In genomic region chr19:37466403-37466802, GRCm38 (mm10) we compare ENCODE assay signal across 27 mouse cellular contexts. TPM values are rescaled to one million over a fixed set of nuclear protein-coding genes. Genes with fewer than 3 reads are reported as not detected.
DNase-seq lines count a peak whose midpoint lies in the region; ATAC-seq and TF ChIP-seq lines count a peak whose summit lies in the region.
"Had no signal": no experiment of that assay in that cellular context is flagged by ENCODE, and none has a peak within 500 bp of the region (broad histone marks: within the 10 kb centered on the region; RNA-seq: fewer than 3 reads in every experiment).

No protein-coding gene starts in this region.

- H3K4me3 ChIP-seq in testis, adult 2 months (ENCODE audit: control insufficient read depth, low read depth, low read length), result peak overlapping the region; percentile 80
- H3K4me3 ChIP-seq: heart, adult 2 months; heart, embryonic 13.5 days; kidney, embryonic 15.5 days; liver, embryonic 15.5 days; lung, embryonic 15.5 days; megakaryocyte, embryonic 14.5 days; midbrain, embryonic 12.5 days; neural tube, embryonic 13.5 days had no signal

- no peak overlapping the region for H3K27ac ChIP-seq in testis, adult 2 months (ENCODE audit: control insufficient read depth, insufficient read depth, low read depth, low read length)
- H3K27ac ChIP-seq: heart, adult 2 months; heart, embryonic 13.5 days; hindbrain, embryonic 14.5 days; kidney, embryonic 15.5 days; liver, embryonic 15.5 days; lung, embryonic 15.5 days; midbrain, embryonic 12.5 days; neural tube, embryonic 13.5 days had no signal

- DNase-seq in testis, postnatal 14 days (ENCODE audit: low spot score), result no peak
- no peak for DNase-seq in cerebellum, postnatal 36 days
- no peak for DNase-seq in urinary bladder, postnatal 4 days (ENCODE audit: low spot score in 2 of 2)
- DNase-seq: adrenal gland, postnatal 25 days; cerebellum, adult 18-20 months; cerebellum, postnatal 10 days; gastrocnemius, postnatal 25 days; heart, adult 2 months; heart, postnatal 10 days; kidney, adult 18-20 months; kidney, postnatal 25 days; liver; thymus, postnatal 14 days had no signal

- TF ChIP-seq POLR2A in testis, adult 2 months (IDR thresholded peaks at IDR 0.05; ENCODE audit: control insufficient read depth, low read depth, low read length), result no peak

- no peaks in the 10 kb centered on the region for H3K36me3 ChIP-seq in testis, adult 2 months (ENCODE audit: control insufficient read depth, insufficient read depth, low read length)
- H3K36me3 ChIP-seq: heart, embryonic 13.5 days; kidney, embryonic 15.5 days; liver, embryonic 15.5 days; lung, embryonic 15.5 days; midbrain, embryonic 12.5 days; neural tube, embryonic 13.5 days had no signal

- ATAC-seq in common myeloid progenitor, adult 5-6 weeks (replicated peaks; ENCODE audit: low read depth, poor library complexity, severe bottlenecking), result 0 out of 2 replicates have a peak, but pooled peaks have one; percentile 48
- peak; percentile 64; the same call in 1 of the 2 replicates for ATAC-seq in neutrophil, adult 5-6 weeks (ENCODE audit: extremely low read depth, insufficient number of reproducible peaks, low FRiP score, poor library complexity, severe bottlenecking)
- ATAC-seq: forebrain, embryonic 14.5 days; inflammation-experienced regulatory T-cells, adult 6 months had no signal

- no peaks in the 10 kb centered on the region for H3K27me3 ChIP-seq in testis, adult 2 months (ENCODE audit: control insufficient read depth, insufficient read depth, low read length)
- H3K27me3 ChIP-seq: kidney, embryonic 15.5 days; liver, embryonic 15.5 days; lung, embryonic 15.5 days; midbrain, embryonic 12.5 days; neural tube, embryonic 13.5 days had no signal

- H3K4me1 ChIP-seq in testis, adult 2 months (ENCODE audit: control insufficient read depth, insufficient read depth, low read length), result peaks cover 7% of the 10 kb centered on the region; the same call in 1 of the 2 replicates
- H3K4me1 ChIP-seq: heart, embryonic 13.5 days; kidney, embryonic 15.5 days; lung, embryonic 15.5 days; megakaryocyte, embryonic 14.5 days; midbrain, embryonic 12.5 days; neural tube, embryonic 13.5 days had no signal

- TF ChIP-seq CTCF in testis, adult 2 months (IDR thresholded peaks at IDR 0.05; ENCODE audit: control insufficient read depth, insufficient read depth, insufficient replicate concordance, low read depth, low read length), result no peak

RNA-seq across cellular contexts. Expression of gene Hhex, which starts 31.8 kb away (rescaled TPM):
- polyA plus RNA-seq in testis, adult 2 months (2012; rRNA removed), result 0.89 and 0.93 TPM in 2 replicates
- 47.6 and 72.5 TPM in 2 replicates for total RNA-seq in common myeloid progenitor, adult 5-6 weeks (2017)
- total RNA-seq in neutrophil, adult 5-6 weeks (2017), result 57.2 and 72.9 TPM in 2 replicates
- total RNA-seq: MEL had no signal
